Mouse (Mus musculus): Measurements from ENCODE around the gene Bcr. TPM values are rescaled to one million over a fixed set of nuclear protein-coding genes. Genes with fewer than 3 reads are reported as not detected.

Gene Bcr
- polyA plus RNA-seq, 1 experiment from 2014 or later = 4.7 TPM

- 67% methylated on average over 8 of the region's 8 CpGs for WGBS
- DNase-seq (ENCODE audit: low spot score) = no peak
- Histone ChIP-seq H3K4me1 (replicated peaks; ENCODE audit: control insufficient read depth, insufficient read depth) (no peaks in the 10 kb centered on the region), H3K4me3 (ENCODE audit: low read depth, low read length) (no peak overlapping the region), H3K4me2 (replicated peaks; ENCODE audit: low read depth) (no peak overlapping the region), H3K36me3 (ENCODE audit: control insufficient read depth, insufficient read depth, low read length) (no peaks in the 10 kb centered on the region), H3K27me3 (ENCODE audit: control insufficient read depth, insufficient read depth, low read length) (no peaks in the 10 kb centered on the region), H3K27ac (replicated peaks) (no peak overlapping the region), H3K9me3 (ENCODE audit: control insufficient read depth, low read length) (no peaks in the 10 kb centered on the region), H3K9ac (ENCODE audit: low read length) (no peak overlapping the region)
- TF ChIP-seq EP300 (optimal IDR thresholded peaks at IDR 0.05) = no peak
- no peak for TF ChIP-seq CTCF (IDR thresholded peaks at IDR 0.05; ENCODE audit: low read depth)
- ATAC-seq (ENCODE audit: low FRiP score, low TSS enrichment) = no peak
Observed at GRCm38 (mm10) chr10:75026491-75026890, 33.9 kb upstream of the Bcr start.

- H3K4me2 ChIP-seq (replicated peaks; ENCODE audit: low read depth) = no peak overlapping the region
- no peak for DNase-seq (ENCODE audit: low spot score)
- no peaks in the 10 kb centered on the region for H3K36me3 ChIP-seq (ENCODE audit: control insufficient read depth, insufficient read depth, low read length)
- H3K4me1 ChIP-seq (replicated peaks; ENCODE audit: control insufficient read depth, insufficient read depth) = no peaks in the 10 kb centered on the region
- no peaks in the 10 kb centered on the region for H3K27me3 ChIP-seq (ENCODE audit: control insufficient read depth, insufficient read depth, low read length)
- WGBS = 80% methylated on average over 8 of the region's 8 CpGs
- H3K9ac ChIP-seq (ENCODE audit: low read length) = no peak overlapping the region
- H3K27ac ChIP-seq (replicated peaks) = no peak overlapping the region
- no peak for TF ChIP-seq CTCF (IDR thresholded peaks at IDR 0.05; ENCODE audit: low read depth)
- no peak for TF ChIP-seq EP300 (optimal IDR thresholded peaks at IDR 0.05)
- ATAC-seq (ENCODE audit: low FRiP score, low TSS enrichment) = no peak
- H3K9me3 ChIP-seq (ENCODE audit: control insufficient read depth, low read length) = no peaks in the 10 kb centered on the region
- H3K4me3 ChIP-seq (ENCODE audit: low read depth, low read length) = no peak overlapping the region
Observed at GRCm38 (mm10) chr10:75028743-75029142, 31.6 kb upstream of the Bcr start.

GRCm38 (mm10) chr10:75029677-75030076, 30.7 kb upstream of the Bcr start:
- TF ChIP-seq CTCF (IDR thresholded peaks at IDR 0.05; ENCODE audit: low read depth) (no peak), EP300 (optimal IDR thresholded peaks at IDR 0.05) (no peak)
- DNase-seq (ENCODE audit: low spot score) = no peak
- no peak overlapping the region for H3K4me2 ChIP-seq (replicated peaks; ENCODE audit: low read depth)
- no peak overlapping the region for H3K9ac ChIP-seq (ENCODE audit: low read length)
- WGBS = 91% methylated on average over 3 of the region's 3 CpGs
- H3K4me1 ChIP-seq (replicated peaks; ENCODE audit: control insufficient read depth, insufficient read depth) = no peaks in the 10 kb centered on the region
- H3K9me3 ChIP-seq (ENCODE audit: control insufficient read depth, low read length) = no peaks in the 10 kb centered on the region
- no peaks in the 10 kb centered on the region for H3K27me3 ChIP-seq (ENCODE audit: control insufficient read depth, insufficient read depth, low read length)
- H3K27ac ChIP-seq (replicated peaks) = no peak overlapping the region
- ATAC-seq (ENCODE audit: low FRiP score, low TSS enrichment) = no peak
- H3K4me3 ChIP-seq (ENCODE audit: low read depth, low read length) = no peak overlapping the region
- no peaks in the 10 kb centered on the region for H3K36me3 ChIP-seq (ENCODE audit: control insufficient read depth, insufficient read depth, low read length)

- Histone ChIP-seq H3K27me3 (ENCODE audit: control insufficient read depth, insufficient read depth, low read length) (no peaks in the 10 kb centered on the region), H3K27ac (replicated peaks) (no peak overlapping the region), H3K4me3 (ENCODE audit: low read depth, low read length) (no peak overlapping the region), H3K4me2 (replicated peaks; ENCODE audit: low read depth) (no peak overlapping the region), H3K36me3 (ENCODE audit: control insufficient read depth, insufficient read depth, low read length) (no peaks in the 10 kb centered on the region), H3K4me1 (replicated peaks; ENCODE audit: control insufficient read depth, insufficient read depth) (no peaks in the 10 kb centered on the region), H3K9me3 (ENCODE audit: control insufficient read depth, low read length) (no peaks in the 10 kb centered on the region), H3K9ac (ENCODE audit: low read length) (no peak overlapping the region)
- DNase-seq (ENCODE audit: low spot score) (no peak), ATAC-seq (ENCODE audit: low FRiP score, low TSS enrichment) (no peak)
- WGBS = 84% methylated on average over 3 of the region's 3 CpGs
- no peak for TF ChIP-seq CTCF (IDR thresholded peaks at IDR 0.05; ENCODE audit: low read depth)
- no peak for TF ChIP-seq EP300 (optimal IDR thresholded peaks at IDR 0.05)
Observed at GRCm38 (mm10) chr10:75030234-75030633, 30.2 kb upstream of the Bcr start.

GRCm38 (mm10) chr10:75031345-75032114, 28.9 kb upstream of the Bcr start:
- WGBS = 50% methylated on average over 5 of the region's 5 CpGs
- H3K27ac ChIP-seq (replicated peaks) = no peak overlapping the region

GRCm38 (mm10) chr10:75032395-75032794, 28.0 kb upstream of the Bcr start, which contains the start of gene Rsph14:
Rsph14 (minus strand) TSS chr10:75032586.
- TF ChIP-seq EP300 (optimal IDR thresholded peaks at IDR 0.05) (no peak), CTCF (IDR thresholded peaks at IDR 0.05; ENCODE audit: low read depth) (no peak)
- DNase-seq (ENCODE audit: low spot score) = peak; percentile 71
- Histone ChIP-seq H3K27ac (replicated peaks) (no peak within 1 kb of the TSS), H3K4me1 (replicated peaks; ENCODE audit: control insufficient read depth, insufficient read depth) (no peaks in the 10 kb centered on the region), H3K4me3 (ENCODE audit: low read depth, low read length) (no peak within 1 kb of the TSS), H3K27me3 (ENCODE audit: control insufficient read depth, insufficient read depth, low read length) (no peaks in the 10 kb centered on the region), H3K9ac (ENCODE audit: low read length) (no peak within 1 kb of the TSS), H3K9me3 (ENCODE audit: control insufficient read depth, low read length) (no peaks in the 10 kb centered on the region), H3K4me2 (replicated peaks; ENCODE audit: low read depth) (no peak within 1 kb of the TSS), H3K36me3 (ENCODE audit: control insufficient read depth, insufficient read depth, low read length) (no peaks in the 10 kb centered on the region)
- 23% methylated on average over 10 of the region's 10 CpGs for WGBS
- peak; percentile 30; the same call in 1 of the 2 replicates for ATAC-seq (ENCODE audit: low FRiP score, low TSS enrichment)

More at GRCm38 (mm10) chr10:75031345-75032114, 28.9 kb upstream of the Bcr start:
- Histone ChIP-seq H3K27me3 (ENCODE audit: control insufficient read depth, insufficient read depth, low read length) (no peaks in the 10 kb centered on the region), H3K4me3 (ENCODE audit: low read depth, low read length) (no peak overlapping the region), H3K4me2 (replicated peaks; ENCODE audit: low read depth) (no peak overlapping the region), H3K9me3 (ENCODE audit: control insufficient read depth, low read length) (no peaks in the 10 kb centered on the region), H3K4me1 (replicated peaks; ENCODE audit: control insufficient read depth, insufficient read depth) (no peaks in the 10 kb centered on the region), H3K36me3 (ENCODE audit: control insufficient read depth, insufficient read depth, low read length) (no peaks in the 10 kb centered on the region), H3K9ac (ENCODE audit: low read length) (no peak overlapping the region)
- ATAC-seq (ENCODE audit: low FRiP score, low TSS enrichment) (no peak), DNase-seq (ENCODE audit: low spot score) (no peak)
- TF ChIP-seq EP300 (optimal IDR thresholded peaks at IDR 0.05) = no peak
- no peak for TF ChIP-seq CTCF (IDR thresholded peaks at IDR 0.05; ENCODE audit: low read depth)

All from stomach, postnatal 0 days (tissue).